Mouse (Mus musculus) heart, embryonic 15.5 days (tissue): ENCODE data around the gene Sult1b1. TPM values are rescaled to one million over a fixed set of nuclear protein-coding genes. Genes with fewer than 3 reads are reported as not detected.

Experiments used
- ATAC-seq: fragments of 200-750 bp; cut with Nextera tagmentation; replicated peaks from 2 replicates; pipeline ENCODE4 v1.8.0; 2017; ENCODE audit warnings: low read depth, moderate TSS enrichment; ENCODE audit not compliant: insufficient number of reproducible peaks, insufficient read depth, low FRiP score
- H3K27ac ChIP-seq: fragments of 300-500 bp; sonication (generic); 2 replicates; pipeline ENCODE4 v1.5.1; 2015; ENCODE audit warnings: mild to moderate bottlenecking, inconsistent platforms
- H3K27me3 ChIP-seq: fragments of 300-500 bp; sonication (generic); 2 replicates; pipeline ENCODE4 v1.6.1; 2015; ENCODE audit warnings: inconsistent platforms
- H3K36me3 ChIP-seq: fragments of 300-500 bp; sonication (generic); 2 replicates; pipeline ENCODE4 v1.6.1; 2015; ENCODE audit warnings: mild to moderate bottlenecking, inconsistent platforms
- H3K4me1 ChIP-seq: fragments of 300-500 bp; sonication (generic); replicated peaks from 2 replicates; pipeline ENCODE4 v1.6.1; 2015; ENCODE audit warnings: inconsistent platforms
- H3K4me2 ChIP-seq: fragments of 300-500 bp; sonication (generic); 2 replicates; pipeline ENCODE4 v1.6.1; 2015; ENCODE audit warnings: inconsistent platforms, mild to moderate bottlenecking, moderate library complexity
- H3K4me3 ChIP-seq: fragments of 300-500 bp; sonication (generic); 2 replicates; pipeline ENCODE4 v1.5.1; 2015; ENCODE audit warnings: mild to moderate bottlenecking, inconsistent platforms
- H3K9ac ChIP-seq: fragments of 300-500 bp; sonication (generic); 2 replicates; pipeline ENCODE4 v1.6.1; 2015; ENCODE audit warnings: mild to moderate bottlenecking, inconsistent platforms
- H3K9me3 ChIP-seq: fragments of 300-500 bp; sonication (generic); replicated peaks from 2 replicates; pipeline ENCODE4 v1.6.1; 2016; ENCODE audit warnings: inconsistent platforms
- WGBS: fragments of 180-500 bp; shearing (Covaris S2); methylation state at CpG from one replicate; pipeline ENCODE4 v1.1.7; 2015; ENCODE audit warnings: mixed read lengths; 5-methylcytosine and 5-hydroxymethylcytosine counted together
- polyA plus RNA-seq: library from polyadenylated mRNA; unstranded; fragments of >200 nt; fragmentation: Nextera tagmentation; extraction: Ambion mirVana; gene quantifications from 2 replicates; pipeline ENCODE4 v1.2.1, GENCODE M21; 2015

Gene Sult1b1
- not detected in 2 replicates for polyA plus RNA-seq

DNA sequence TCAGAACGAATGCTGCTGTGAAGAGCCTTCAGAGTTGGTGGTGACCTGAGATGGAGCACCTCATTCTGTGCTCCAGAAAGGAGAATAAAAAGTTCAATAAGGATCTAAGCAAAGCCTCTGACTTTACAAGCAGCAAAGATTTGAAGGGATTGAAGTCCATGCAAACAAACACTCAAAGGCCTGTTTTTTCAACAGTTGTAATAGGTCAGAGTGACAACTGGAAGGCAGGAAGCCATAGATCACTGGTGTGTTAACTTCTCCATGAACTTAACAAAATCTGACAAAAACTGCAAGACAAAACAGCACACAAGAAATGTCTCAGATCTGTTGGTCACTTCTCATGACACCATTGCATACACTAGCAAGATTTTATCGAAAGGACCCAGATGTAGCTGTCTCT, at the start of gene Sult1b1:
Sult1b1 (minus strand) TSS at position 85 of the 400 bp plus-strand sequence.
- 88% methylated on average over 2 of the region's 2 CpGs for WGBS
- no peak for ATAC-seq
- Histone ChIP-seq H3K27me3 (no peaks in the 10 kb centered on the region), H3K4me1 (no peaks in the 10 kb centered on the region), H3K27ac (no peak within 1 kb of the TSS), H3K9me3 (no peaks in the 10 kb centered on the region), H3K36me3 (no peaks in the 10 kb centered on the region), H3K9ac (no peak within 1 kb of the TSS), H3K4me2 (no peak within 1 kb of the TSS), H3K4me3 (no peak within 1 kb of the TSS)

DNA sequence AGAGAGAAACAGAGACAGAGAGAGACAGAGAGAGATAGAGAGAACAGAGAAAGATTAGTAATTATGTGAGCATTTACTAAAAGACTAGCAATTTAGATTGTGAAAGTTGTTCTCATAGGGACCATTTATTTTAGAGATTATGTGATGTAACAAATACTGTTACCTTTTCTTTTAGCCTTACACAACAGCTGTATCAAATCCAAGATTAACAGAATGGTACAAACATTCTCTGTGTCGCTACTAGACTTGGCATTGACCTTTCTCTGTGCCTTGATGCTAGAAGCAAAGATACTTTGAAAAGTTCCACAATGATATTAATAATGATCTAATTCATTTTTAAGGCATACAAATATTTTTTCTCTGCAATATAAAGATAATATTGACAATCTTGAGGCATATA, 42.4 kb upstream of the Sult1b1 start:
- 61% methylated on average over 1 of the region's 1 CpGs for WGBS
- no peak for ATAC-seq
- no peaks in the 10 kb centered on the region for H3K27me3 ChIP-seq
- H3K36me3 ChIP-seq, result no peaks in the 10 kb centered on the region
- no peaks in the 10 kb centered on the region for H3K4me1 ChIP-seq
- H3K27ac ChIP-seq, result no peak overlapping the region
- no peak overlapping the region for H3K4me3 ChIP-seq
- no peaks in the 10 kb centered on the region for H3K9me3 ChIP-seq
- H3K9ac ChIP-seq, result no peak overlapping the region
- no peak overlapping the region for H3K4me2 ChIP-seq

DNA sequence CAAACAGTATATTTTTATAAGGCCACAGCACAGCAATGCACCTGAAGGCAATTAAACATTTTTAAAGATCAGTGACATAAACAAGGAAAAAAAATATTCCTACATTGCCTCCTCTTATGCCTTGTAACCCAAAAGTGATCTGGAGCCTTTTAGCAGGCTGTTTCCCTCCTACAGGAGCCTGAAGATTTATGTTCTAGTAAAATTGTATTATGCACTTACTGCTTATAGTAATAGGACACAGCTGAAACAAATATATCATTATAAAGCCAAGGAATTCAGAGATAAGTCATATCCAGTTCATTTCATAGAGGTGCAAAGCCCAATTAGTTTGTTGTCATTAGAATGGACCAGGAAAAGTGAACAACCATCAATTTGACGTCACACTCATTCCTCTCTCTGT, 36.2 kb upstream of the Sult1b1 start:
- 49% methylated on average over 1 of the region's 1 CpGs for WGBS
- no peaks in the 10 kb centered on the region for H3K27me3 ChIP-seq

DNA sequence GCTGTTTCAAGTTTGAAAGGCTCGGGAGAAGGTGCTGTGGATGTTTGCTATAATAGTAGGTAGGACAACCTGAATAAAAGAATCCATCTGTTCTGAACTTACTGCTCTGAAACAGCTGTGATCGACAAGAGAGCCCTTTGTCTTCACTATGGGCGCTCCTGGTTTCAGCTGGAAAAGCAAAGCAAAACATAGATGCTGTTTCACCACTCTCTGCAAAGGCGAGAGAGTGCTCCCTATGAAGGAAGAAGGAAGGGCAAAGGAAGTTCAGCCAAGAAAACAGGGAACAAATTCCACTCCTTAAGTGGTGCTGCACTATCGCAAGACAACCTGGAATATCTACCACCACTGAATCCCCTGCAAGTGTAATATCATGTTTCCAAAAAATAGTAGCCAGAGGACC, 35.5 kb upstream of the Sult1b1 start:
- no peaks in the 10 kb centered on the region for H3K36me3 ChIP-seq
- no peak overlapping the region for H3K27ac ChIP-seq
- no peaks in the 10 kb centered on the region for H3K27me3 ChIP-seq
- H3K9me3 ChIP-seq, result no peaks in the 10 kb centered on the region
- WGBS, result 45% methylated on average over 5 of the region's 5 CpGs
- no peak for ATAC-seq
- no peak overlapping the region for H3K4me2 ChIP-seq
- no peaks in the 10 kb centered on the region for H3K4me1 ChIP-seq
- no peak overlapping the region for H3K9ac ChIP-seq
- H3K4me3 ChIP-seq, result no peak overlapping the region

More for the DNA sequence above, 36.2 kb upstream of the Sult1b1 start:
- H3K4me2 ChIP-seq, result no peak overlapping the region
- H3K4me1 ChIP-seq, result no peaks in the 10 kb centered on the region
- no peak overlapping the region for H3K27ac ChIP-seq
- H3K9ac ChIP-seq, result no peak overlapping the region
- H3K4me3 ChIP-seq, result no peak overlapping the region
- ATAC-seq, result no peak
- H3K9me3 ChIP-seq, result no peaks in the 10 kb centered on the region
- H3K36me3 ChIP-seq, result no peaks in the 10 kb centered on the region

DNA sequence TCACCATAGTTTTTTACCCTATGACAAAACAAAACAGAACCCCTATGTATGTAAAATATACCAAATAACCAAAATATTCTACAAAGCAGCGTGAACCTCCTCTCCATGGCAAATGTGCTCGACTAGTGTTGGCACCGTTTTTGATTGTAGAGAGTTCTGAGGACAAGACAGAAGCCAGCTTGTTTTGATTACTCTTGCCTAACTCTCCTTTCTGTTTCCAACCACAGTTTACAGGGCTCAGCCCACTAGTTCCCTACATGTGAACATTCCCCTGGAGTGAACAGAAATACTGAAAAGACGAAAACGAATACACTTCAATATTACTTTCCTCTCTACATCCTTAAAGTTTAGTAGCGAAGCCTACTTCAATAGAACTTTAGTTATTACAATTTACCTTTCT, 34.8 kb upstream of the Sult1b1 start:
- H3K27me3 ChIP-seq, result no peaks in the 10 kb centered on the region
- no peak overlapping the region for H3K27ac ChIP-seq
- WGBS, result 78% methylated on average over 6 of the region's 6 CpGs
- no peaks in the 10 kb centered on the region for H3K4me1 ChIP-seq
- ATAC-seq, result no peak
- H3K9me3 ChIP-seq, result no peaks in the 10 kb centered on the region
- no peak overlapping the region for H3K4me2 ChIP-seq
- no peak overlapping the region for H3K4me3 ChIP-seq
- H3K9ac ChIP-seq, result no peak overlapping the region
- no peaks in the 10 kb centered on the region for H3K36me3 ChIP-seq

DNA sequence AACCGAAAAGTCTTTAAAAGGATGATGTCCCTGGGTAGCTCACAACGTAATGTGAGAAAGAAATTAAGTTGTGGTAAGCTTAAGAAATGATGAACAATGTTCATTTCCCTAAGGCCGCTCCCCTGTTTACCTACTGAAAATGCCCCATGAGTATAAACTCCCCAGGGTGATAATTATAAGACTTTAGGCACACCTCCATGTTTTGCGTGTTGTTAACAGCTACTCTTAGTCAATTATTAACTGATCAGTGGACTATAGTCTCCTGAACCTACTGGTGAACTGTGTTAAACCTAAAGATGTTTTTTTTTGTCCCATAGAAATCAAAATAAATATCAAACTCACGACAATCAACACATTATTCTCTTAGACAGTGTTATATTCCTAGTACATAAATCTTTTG, 30.9 kb upstream of the Sult1b1 start, which contains the start of gene Sult1d1:
Sult1d1 (minus strand) TSS at position 183 of the 400 bp plus-strand sequence.
- no peaks in the 10 kb centered on the region for H3K27me3 ChIP-seq
- no peak for ATAC-seq
- H3K4me3 ChIP-seq, result no peak within 1 kb of the TSS
- H3K4me1 ChIP-seq, result no peaks in the 10 kb centered on the region
- WGBS, result 77% methylated on average over 5 of the region's 5 CpGs
- no peaks in the 10 kb centered on the region for H3K9me3 ChIP-seq
- H3K9ac ChIP-seq, result no peak within 1 kb of the TSS
- H3K36me3 ChIP-seq, result no peaks in the 10 kb centered on the region
- H3K4me2 ChIP-seq, result no peak within 1 kb of the TSS
- H3K27ac ChIP-seq, result no peak within 1 kb of the TSS

DNA sequence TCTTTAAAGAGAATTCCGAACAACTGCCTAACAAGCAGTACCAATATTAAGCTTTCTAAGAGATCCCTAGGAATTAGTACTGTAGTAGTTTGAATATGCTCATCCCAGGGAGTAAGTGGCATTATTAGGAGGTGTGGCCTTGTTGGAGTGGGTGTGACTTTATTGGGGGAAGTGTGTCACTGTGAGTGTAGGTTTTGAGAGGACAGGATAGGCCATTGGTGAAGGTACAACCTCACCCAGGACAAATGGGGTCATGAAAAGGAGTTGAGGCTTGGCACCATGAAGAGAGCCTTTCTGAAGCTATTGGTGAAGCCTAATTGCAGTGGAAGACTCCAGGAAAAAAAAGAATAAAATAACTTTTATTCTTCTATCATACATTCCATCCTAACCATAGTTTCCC, 29.3 kb upstream of the Sult1b1 start:
- H3K27me3 ChIP-seq, result no peaks in the 10 kb centered on the region
- no peaks in the 10 kb centered on the region for H3K9me3 ChIP-seq
- no peak overlapping the region for H3K4me3 ChIP-seq
- no peaks in the 10 kb centered on the region for H3K4me1 ChIP-seq
- H3K27ac ChIP-seq, result no peak overlapping the region
- no peak overlapping the region for H3K9ac ChIP-seq
- WGBS, result 62% methylated on average over 1 of the region's 1 CpGs
- H3K36me3 ChIP-seq, result no peaks in the 10 kb centered on the region
- no peak for ATAC-seq
- H3K4me2 ChIP-seq, result no peak overlapping the region

DNA sequence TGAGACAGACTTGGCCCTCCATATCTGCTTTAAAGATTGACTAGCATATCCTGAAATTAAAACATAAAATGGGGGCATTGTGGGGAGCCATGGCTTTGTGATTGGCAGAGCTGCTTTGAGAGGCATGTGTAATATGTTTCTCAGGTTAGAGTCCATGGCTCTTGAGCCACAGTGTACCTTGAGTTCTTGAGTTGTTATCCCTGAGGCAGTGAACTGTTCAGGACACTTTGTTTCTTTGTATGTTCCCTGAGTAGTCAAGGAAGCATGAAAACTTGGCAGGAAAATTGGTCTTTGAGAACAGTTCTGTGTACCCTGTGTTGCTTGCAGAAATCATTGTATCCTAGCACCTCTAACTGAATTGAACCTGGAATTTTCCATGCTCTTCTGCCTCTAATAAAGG, 25.0 kb upstream of the Sult1b1 start:
- Histone ChIP-seq H3K4me2 (no peak overlapping the region), H3K9ac (no peak overlapping the region), H3K36me3 (no peaks in the 10 kb centered on the region), H3K27me3 (no peaks in the 10 kb centered on the region), H3K9me3 (no peaks in the 10 kb centered on the region), H3K4me3 (no peak overlapping the region), H3K4me1 (no peaks in the 10 kb centered on the region), H3K27ac (no peak overlapping the region)
- no peak for ATAC-seq

DNA sequence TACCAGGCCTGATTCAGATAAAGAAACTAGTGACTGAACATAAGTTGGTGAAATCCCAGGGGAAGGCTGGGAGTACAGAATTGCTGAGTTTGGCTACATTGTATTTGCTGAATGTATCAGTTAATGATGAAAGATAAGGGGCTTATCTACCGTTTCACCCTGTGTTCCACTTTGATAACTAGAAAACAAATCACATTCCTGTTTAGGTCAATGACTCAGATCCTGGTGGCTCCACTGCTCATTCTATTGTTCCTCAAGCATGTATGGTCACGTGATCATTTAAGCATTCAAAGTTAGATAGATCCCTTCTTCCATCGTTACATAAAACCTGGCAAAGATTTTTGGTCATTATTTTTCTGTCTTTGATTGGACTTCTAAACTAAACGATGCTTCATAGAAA, 24.5 kb upstream of the Sult1b1 start:
- no peaks in the 10 kb centered on the region for H3K27me3 ChIP-seq
- H3K4me2 ChIP-seq, result no peak overlapping the region
- no peak overlapping the region for H3K9ac ChIP-seq
- no peaks in the 10 kb centered on the region for H3K9me3 ChIP-seq
- WGBS, result 61% methylated on average over 4 of the region's 4 CpGs
- no peak for ATAC-seq
- no peaks in the 10 kb centered on the region for H3K36me3 ChIP-seq
- no peak overlapping the region for H3K4me3 ChIP-seq
- no peaks in the 10 kb centered on the region for H3K4me1 ChIP-seq
- no peak overlapping the region for H3K27ac ChIP-seq

DNA sequence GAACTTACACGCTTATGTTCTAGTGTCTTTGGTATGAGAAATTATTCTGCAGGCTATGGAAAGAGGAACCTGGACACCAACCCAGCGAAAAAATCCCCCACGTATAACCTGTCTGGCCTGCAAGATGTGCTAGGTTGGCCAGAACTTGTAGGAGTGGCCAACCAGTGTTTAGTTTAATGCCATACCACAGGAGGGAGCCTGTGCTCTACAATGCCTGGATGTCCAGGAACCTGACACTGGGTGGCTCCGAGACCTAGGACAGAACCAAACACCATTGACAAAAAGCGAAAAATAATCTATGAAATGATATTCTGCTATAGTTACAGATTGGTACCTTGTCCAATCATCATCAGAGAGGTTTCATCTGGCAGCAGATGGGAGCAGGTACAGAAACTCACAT, 22.1 kb upstream of the Sult1b1 start:
- Histone ChIP-seq H3K4me3 (no peak overlapping the region), H3K4me2 (no peak overlapping the region), H3K9ac (no peak overlapping the region), H3K27me3 (no peaks in the 10 kb centered on the region), H3K9me3 (no peaks in the 10 kb centered on the region), H3K36me3 (no peaks in the 10 kb centered on the region), H3K27ac (no peak overlapping the region), H3K4me1 (no peaks in the 10 kb centered on the region)
- ATAC-seq, result no peak
- 63% methylated on average over 5 of the region's 5 CpGs for WGBS

DNA sequence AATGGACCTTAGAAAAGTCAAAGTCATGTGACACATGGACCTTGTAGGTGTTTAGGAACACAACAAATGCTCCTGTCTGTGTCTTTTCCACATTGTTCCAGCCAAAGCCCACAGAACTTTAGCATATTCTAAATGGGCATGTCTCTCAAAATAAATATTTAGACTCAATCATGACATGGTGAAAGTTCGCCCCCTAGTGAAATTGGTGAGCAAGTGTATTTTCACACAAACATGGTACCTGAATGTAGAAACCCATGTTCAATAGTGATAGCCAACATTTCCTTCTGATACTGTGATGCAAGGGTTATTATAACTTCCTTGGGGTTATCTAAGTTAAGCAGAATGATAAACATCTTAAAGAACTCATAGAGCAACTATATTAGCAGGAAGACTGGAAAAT, 12.9 kb upstream of the Sult1b1 start:
- no peaks in the 10 kb centered on the region for H3K9me3 ChIP-seq
- H3K36me3 ChIP-seq, result no peaks in the 10 kb centered on the region
- 36% methylated on average over 1 of the region's 1 CpGs for WGBS
- no peak for ATAC-seq
- H3K4me1 ChIP-seq, result no peaks in the 10 kb centered on the region
- no peak overlapping the region for H3K4me2 ChIP-seq
- no peak overlapping the region for H3K27ac ChIP-seq
- H3K9ac ChIP-seq, result no peak overlapping the region
- H3K27me3 ChIP-seq, result no peaks in the 10 kb centered on the region
- H3K4me3 ChIP-seq, result no peak overlapping the region

DNA sequence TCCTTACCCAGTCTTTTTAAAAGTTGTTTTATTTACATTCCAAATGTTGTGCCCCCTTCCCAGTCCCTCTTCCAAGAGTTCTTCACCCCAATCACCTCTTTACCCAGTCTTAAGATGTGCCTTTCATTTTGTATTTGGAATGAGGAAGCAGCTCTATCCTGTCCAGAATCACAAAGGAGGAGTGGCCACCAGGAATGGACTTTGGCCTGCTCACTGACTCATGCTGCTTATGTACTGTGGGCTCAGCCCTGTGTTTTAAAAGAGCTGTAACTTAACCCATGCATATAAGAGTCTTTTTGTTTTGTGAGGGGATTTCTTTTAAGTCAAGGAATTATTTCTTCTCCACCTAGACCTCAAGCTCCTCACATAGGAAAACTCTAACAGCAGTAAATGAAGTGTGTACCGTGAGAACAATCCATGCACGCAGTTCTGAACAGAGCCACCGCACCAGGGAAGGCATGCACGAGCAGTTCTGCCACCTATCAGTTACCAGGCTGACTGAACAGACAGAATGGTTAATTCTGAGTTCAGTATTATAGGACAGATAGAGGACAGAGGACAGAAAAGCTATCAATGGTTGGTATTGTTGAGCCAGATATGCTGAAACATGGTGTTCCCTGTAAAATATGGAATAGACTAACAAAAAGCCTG, 1.9 kb downstream of the Sult1b1 start:
- 81% methylated on average over 4 of the region's 4 CpGs for WGBS
- H3K27me3 ChIP-seq, result no peaks in the 10 kb centered on the region
- ATAC-seq, result no peak
- no peak overlapping the region for H3K27ac ChIP-seq
- H3K36me3 ChIP-seq, result no peaks in the 10 kb centered on the region
- no peaks in the 10 kb centered on the region for H3K4me1 ChIP-seq
- no peak overlapping the region for H3K4me3 ChIP-seq
- H3K4me2 ChIP-seq, result no peak overlapping the region
- H3K9ac ChIP-seq, result no peak overlapping the region
- H3K9me3 ChIP-seq, result no peaks in the 10 kb centered on the region
